Mouse (Mus musculus) CH12.LX (cell line): Measurements from ENCODE around the gene Aurkb. TPM values are rescaled to one million over a fixed set of nuclear protein-coding genes. Genes with fewer than 3 reads are reported as not detected.

Experiments
- DNase-seq: peaks from one replicate; pipeline ENCODE4 v3.0.0-alpha.2; 2013; ENCODE audit errors: extremely low read depth
- H3K27ac ChIP-seq: 2 replicates; pipeline ENCODE4 v1.5.1; 2012; ENCODE audit warnings: low read depth, mild to moderate bottlenecking, control low read depth, moderate library complexity; ENCODE audit not compliant: insufficient read depth
- H3K27me3 ChIP-seq: replicated peaks from 2 replicates; pipeline ENCODE3; 2012; ENCODE audit warnings: inconsistent platforms
- H3K36me3 ChIP-seq, 2 experiments: replicated peaks in 1 of 2; 2 replicates each; pipeline versions ENCODE3 to v1.6.1; 2012; ENCODE audit warnings: inconsistent platforms in 1 of 2, low read length in 1 of 2, mild to moderate bottlenecking in 1 of 2, mixed read lengths in 1 of 2, moderate library complexity in 1 of 2; ENCODE audit not compliant: control insufficient read depth in 1 of 2, insufficient read depth in 1 of 2
- H3K4me1 ChIP-seq, 2 experiments: 2 replicates each; pipeline ENCODE4 v1.6.1; 2012; ENCODE audit warnings: inconsistent platforms in 1 of 2, moderate library complexity in 1 of 2; ENCODE audit not compliant: insufficient read depth in 2 of 2, control insufficient read depth in 1 of 2
- H3K4me2 ChIP-seq: 2 replicates; pipeline ENCODE4 v1.6.1; 2012; ENCODE audit warnings: low read depth, mild to moderate bottlenecking, control low read depth; ENCODE audit not compliant: poor library complexity, insufficient read depth, severe bottlenecking
- H3K4me3 ChIP-seq, 3 experiments: fragments of 150-350 bp in 1 of 3; sonication (generic) in 1 of 3; replicated peaks in 1 of 3; 2 replicates each; pipeline versions ENCODE3 to v1.5.1; 2011 to 2012; ENCODE audit warnings: low read depth in 2 of 3, low read length in 2 of 3, mild to moderate bottlenecking in 2 of 3, moderate library complexity in 2 of 3, control low read depth in 1 of 3, improper control_type of control experiment in 1 of 3, inconsistent platforms in 1 of 3, mixed read lengths in 1 of 3; ENCODE audit not compliant: poor library complexity in 1 of 3
- H3K79me2 ChIP-seq: replicated peaks from 2 replicates; pipeline ENCODE4 v1.6.1; 2012; ENCODE audit warnings: mild to moderate bottlenecking, moderate library complexity; ENCODE audit not compliant: control insufficient read depth, poor library complexity, insufficient read depth, severe bottlenecking; ENCODE audit errors: extremely low read depth
- H3K9ac ChIP-seq: 2 replicates; pipeline ENCODE4 v1.6.1; 2012; ENCODE audit warnings: low read depth, mild to moderate bottlenecking, control low read depth, moderate library complexity; ENCODE audit not compliant: insufficient read depth
- H3K9me3 ChIP-seq: replicated peaks from 2 replicates; pipeline ENCODE3; 2012; ENCODE audit warnings: low read length, inconsistent platforms, mixed read lengths
- BHLHE40 ChIP-seq: IDR thresholded peaks from 2 replicates; pipeline ENCODE4 v1.6.1; 2011; ENCODE audit warnings: mild to moderate bottlenecking, low read depth, low read length, improper control_type of control experiment
- CHD1 ChIP-seq: IDR thresholded peaks from 2 replicates; pipeline ENCODE4 v1.6.1; 2012; ENCODE audit warnings: low read depth, low read length, improper control_type of control experiment, inconsistent platforms
- CHD2 ChIP-seq: IDR thresholded peaks from 2 replicates; pipeline ENCODE4 v1.6.1; 2011; ENCODE audit warnings: low read length, improper control_type of control experiment
- ELF1 ChIP-seq: IDR thresholded peaks from 2 replicates; pipeline ENCODE4 v1.6.1; 2014; ENCODE audit warnings: low read depth, mild to moderate bottlenecking, inconsistent platforms, low read length, improper control_type of control experiment
- GABPA ChIP-seq: IDR thresholded peaks from 2 replicates; pipeline ENCODE4 v1.6.1; 2012; ENCODE audit warnings: low read depth, low read length, improper control_type of control experiment, inconsistent platforms; ENCODE audit not compliant: insufficient replicate concordance
- HCFC1 ChIP-seq: IDR thresholded peaks from 2 replicates; pipeline ENCODE4 v1.6.1; 2012; ENCODE audit warnings: low read depth, mild to moderate bottlenecking, inconsistent platforms, low read length, improper control_type of control experiment
- IRF4 ChIP-seq: IDR thresholded peaks from 2 replicates; pipeline ENCODE4 v1.6.1; 2014; ENCODE audit warnings: low read depth, mild to moderate bottlenecking, inconsistent platforms, low read length, improper control_type of control experiment
- JUND ChIP-seq: conservative IDR thresholded peaks from 2 replicates; pipeline ENCODE4 v1.6.1; 2011; ENCODE audit warnings: low read depth, low read length, improper control_type of control experiment
- MAZ ChIP-seq: IDR thresholded peaks from 2 replicates; pipeline ENCODE4 v1.6.1; 2012; ENCODE audit warnings: low read depth, mild to moderate bottlenecking, inconsistent platforms, low read length, improper control_type of control experiment, moderate library complexity
- MEF2A ChIP-seq: IDR thresholded peaks from 2 replicates; pipeline ENCODE4 v1.6.1; 2014; ENCODE audit warnings: low read depth, mild to moderate bottlenecking, inconsistent platforms, low read length, improper control_type of control experiment, borderline replicate concordance
- MXI1 ChIP-seq: IDR thresholded peaks from 2 replicates; pipeline ENCODE4 v1.6.1; 2011; ENCODE audit warnings: mild to moderate bottlenecking, low read depth, low read length, improper control_type of control experiment
- NELFE ChIP-seq: IDR thresholded peaks from 2 replicates; pipeline ENCODE4 v1.6.1; 2011; ENCODE audit warnings: low read depth, low read length, improper control_type of control experiment
- PAX5 ChIP-seq: IDR thresholded peaks from 2 replicates; pipeline ENCODE4 v1.6.1; 2012; ENCODE audit warnings: low read length, inconsistent platforms, mixed read lengths
- POLR2A ChIP-seq: IDR thresholded peaks from 2 replicates; pipeline ENCODE4 v1.6.1; 2011; ENCODE audit warnings: low read depth, mild to moderate bottlenecking, improper control_type of control experiment, low read length
- POLR2AphosphoS2 ChIP-seq: IDR thresholded peaks from 2 replicates; pipeline ENCODE4 v1.6.1; 2011; ENCODE audit warnings: low read depth, low read length, improper control_type of control experiment
- RAD21 ChIP-seq: IDR thresholded peaks from 2 replicates; pipeline ENCODE4 v1.6.1; 2011; ENCODE audit warnings: low read depth, mild to moderate bottlenecking, low read length, improper control_type of control experiment, moderate library complexity
- SIN3A ChIP-seq: IDR thresholded peaks from 2 replicates; pipeline ENCODE4 v1.6.1; 2012; ENCODE audit warnings: low read length, improper control_type of control experiment, inconsistent platforms
- SMC3 ChIP-seq: IDR thresholded peaks from 2 replicates; pipeline ENCODE4 v1.6.1; 2011; ENCODE audit warnings: low read depth, low read length, improper control_type of control experiment
- TBP ChIP-seq: conservative IDR thresholded peaks from 2 replicates; pipeline ENCODE4 v1.6.1; 2011; ENCODE audit warnings: low read depth, low read length, improper control_type of control experiment
- USF1 ChIP-seq: IDR thresholded peaks from 2 replicates; pipeline ENCODE4 v1.6.1; 2014; ENCODE audit warnings: low read depth, mild to moderate bottlenecking, inconsistent platforms, low read length, improper control_type of control experiment
- USF2 ChIP-seq: conservative IDR thresholded peaks from 2 replicates; pipeline ENCODE4 v1.6.1; 2011; ENCODE audit warnings: low read depth, low read length, improper control_type of control experiment
- ZMIZ1 ChIP-seq: IDR thresholded peaks from 2 replicates; pipeline ENCODE4 v1.6.1; 2012; ENCODE audit warnings: low read depth, mild to moderate bottlenecking, inconsistent platforms, low read length, improper control_type of control experiment
- ZNF384 ChIP-seq: IDR thresholded peaks from 2 replicates; pipeline ENCODE4 v1.6.1; 2012; ENCODE audit warnings: low read depth, low read length, improper control_type of control experiment, inconsistent platforms
- dilution Hi-C: fragments of 300-500 bp; cut with MboI; formaldehyde crosslinking; loops from 2 replicates; pipeline ENCODE4 v1.14.3; 2020; ENCODE audit warnings: low sequenced_read_pairs; ENCODE audit not compliant: extremely low pct_unique_long_range_greater_than_20kb, extremely low pct_ligation_motif_present
- in situ Hi-C: fragments of 300-500 bp; cut with MboI; formaldehyde crosslinking; loops from 3 replicates; pipeline ENCODE4 v1.14.3; 2019; ENCODE audit warnings: low sequenced_read_pairs, low pct_ligation_motif_present, low pct_unique_long_range_greater_than_20kb, mixed read lengths
- polyA plus RNA-seq: library from polyadenylated mRNA; unstranded; fragments of >175 nt; gene quantifications from 2 replicates; pipeline ENCODE4 v1.2.1, GENCODE M21; 2012; ENCODE audit warnings: low read depth; ENCODE audit not compliant: insufficient read length
- total RNA-seq, 2 experiments: library from RNA; depleted of rRNA; stranded (reverse); fragments of 300-350 nt in 1 of 2; fragments of >200 nt in 1 of 2; gene quantifications; 2 replicates each; pipeline ENCODE4 v1.2.3; 2012 to 2014

Gene Aurkb
- total and polyA plus RNA-seq, 3 experiments, result 170 to 200 (median 190) TPM

DNA sequence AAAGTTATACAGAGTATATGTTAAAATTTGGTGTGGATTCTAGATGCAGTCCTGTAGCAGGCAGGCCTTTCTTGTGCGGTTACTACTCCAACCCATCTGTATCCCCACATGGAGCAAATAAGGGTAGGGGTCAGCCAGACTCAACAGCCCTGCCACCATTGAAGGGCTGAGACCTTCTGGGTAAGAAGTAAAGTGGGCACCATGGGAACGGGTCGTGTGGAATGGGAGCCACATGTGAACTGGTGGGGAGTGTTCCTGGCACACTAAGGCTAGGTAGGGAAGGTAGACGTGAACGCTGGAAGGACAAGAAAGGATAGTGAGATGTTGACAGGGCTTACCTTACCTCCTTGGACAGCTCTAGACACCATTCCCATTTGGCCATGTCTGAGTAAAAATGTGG, 7.3 kb upstream of the Aurkb start:
- dilution Hi-C loops (no loop called here), in situ Hi-C loops (no loop called here)
- Histone ChIP-seq H3K27me3 (no peaks in the 10 kb centered on the region), H3K4me1 (peaks cover 18 to 38% of the 10 kb centered on the region in 2 experiments), H3K79me2 (no peaks in the 10 kb centered on the region), H3K36me3 (peaks cover 28 to 33% of the 10 kb centered on the region in 2 experiments), H3K9ac (no peak overlapping the region), H3K9me3 (no peaks in the 10 kb centered on the region), H3K27ac (0 out of 2 replicates have a peak overlapping the region, but pooled peaks have one; percentile 5), H3K4me3 (peak overlapping the region in 2 of 3 experiments; percentile 18 to 20), H3K4me2 (peak overlapping the region; percentile 70)
- TF ChIP-seq CHD2 (no peak), POLR2AphosphoS2 (no peak), POLR2A (no peak), USF2 (no peak), CHD1 (no peak), BHLHE40 (no peak)
- no peak for DNase-seq

DNA sequence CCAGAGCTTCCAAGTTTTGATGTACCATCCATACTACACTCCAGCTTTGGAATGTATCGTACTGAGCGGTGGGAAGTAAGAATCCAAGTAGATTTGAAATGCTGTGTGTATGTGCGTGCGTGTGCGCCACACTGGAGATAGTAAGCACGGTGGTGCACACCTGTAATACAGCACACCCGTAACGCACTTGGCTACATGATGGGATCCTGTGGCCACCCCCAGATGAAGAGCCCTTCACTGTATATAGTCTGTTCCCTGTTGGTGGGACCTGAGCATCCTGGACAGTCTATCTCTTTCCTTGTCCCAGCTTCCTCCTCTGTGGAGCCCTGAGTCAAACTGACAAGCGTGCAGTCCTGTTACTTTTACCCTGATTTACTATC, 938 bp downstream of the Aurkb start:
- in situ Hi-C loops (no loop called here), dilution Hi-C loops (no loop called here)
- peak overlapping the region; percentile 73 to 90 (median 86) for H3K4me3 ChIP-seq
- peak overlapping the region; percentile 93 for H3K4me2 ChIP-seq
- TF ChIP-seq CHD1 (peak; percentile 58; the same call in 1 of the 2 replicates), USF2 (no peak)
- H3K4me1 ChIP-seq, result peaks cover 20 to 66% of the 10 kb centered on the region in 2 experiments
- no peaks in the 10 kb centered on the region for H3K27me3 ChIP-seq
- DNase-seq, result no peak
- peaks cover 55% of the 10 kb centered on the region for H3K79me2 ChIP-seq
- peak overlapping the region; percentile 42 for H3K27ac ChIP-seq
- peaks cover 36 to 42% of the 10 kb centered on the region in 2 experiments for H3K36me3 ChIP-seq
- no peaks in the 10 kb centered on the region for H3K9me3 ChIP-seq
- peak overlapping the region; percentile 75 for H3K9ac ChIP-seq

DNA sequence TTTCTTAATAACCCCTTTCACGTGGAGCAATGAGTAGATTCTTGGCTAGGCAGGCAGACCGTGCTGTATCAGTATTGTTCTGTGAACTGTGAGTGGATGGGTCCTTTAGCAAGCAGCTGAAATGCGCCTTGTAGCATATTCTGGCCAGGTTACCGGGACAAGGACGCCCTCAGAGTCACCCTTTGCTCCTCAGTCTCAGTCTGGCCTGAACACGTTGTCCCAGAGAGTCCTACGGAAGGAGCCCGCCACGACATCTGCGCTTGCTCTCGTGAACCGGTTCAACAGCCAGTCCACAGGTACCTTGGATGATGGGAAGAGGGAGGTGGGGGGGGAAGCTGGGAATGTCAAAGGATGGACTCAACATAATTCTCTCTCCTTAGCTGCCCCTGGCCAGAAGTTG, 2.1 kb downstream of the Aurkb start:
- Histone ChIP-seq H3K9me3 (no peaks in the 10 kb centered on the region), H3K79me2 (peaks cover 55% of the 10 kb centered on the region), H3K4me3 (peak overlapping the region in 2 of 3 experiments; percentile 6 to 20), H3K36me3 (peaks cover 39 to 52% of the 10 kb centered on the region in 2 experiments), H3K4me2 (peak overlapping the region; percentile 93), H3K9ac (peak overlapping the region; percentile 75; the same call in 1 of the 2 replicates), H3K27me3 (no peaks in the 10 kb centered on the region), H3K27ac (no peak overlapping the region), H3K4me1 (peaks cover 20 to 69% of the 10 kb centered on the region in 2 experiments)
- dilution Hi-C loops, result no loop called here
- TF ChIP-seq POLR2AphosphoS2 (no peak), IRF4 (no peak), CHD2 (no peak), SIN3A (no peak), HCFC1 (no peak), USF1 (no peak), TBP (no peak), ZNF384 (no peak), MEF2A (no peak), SMC3 (no peak), NELFE (no peak), MAZ (no peak), JUND (no peak), ELF1 (no peak), CHD1 (no peak), MXI1 (no peak), GABPA (no peak), PAX5 (no peak), ZMIZ1 (no peak), RAD21 (no peak)
- DNase-seq, result no peak
- in situ Hi-C loops, result no loop called here
